Mouse (Mus musculus) ovary, adult 2 months (tissue): Measurements from ENCODE around the gene Sdk1. TPM values are rescaled to one million over a fixed set of nuclear protein-coding genes. Genes with fewer than 3 reads are reported as not detected.

ENCODE experiments used
- polyA plus RNA-seq: library from polyadenylated mRNA; depleted of rRNA; stranded (reverse); fragments of >200 nt; gene quantifications from 2 replicates; pipeline ENCODE4 v1.2.3, GENCODE M21; 2012; rRNA removed

Gene Sdk1
- polyA plus RNA-seq: 4.6 and 8.1 TPM in 2 replicates

GRCm38 (mm10) chr5:141240841-141241543 lies at the start of gene Sdk1:
Gene Sdk1 (plus strand): TSS chr5:141241490.

Other genes with a start within 250 kb of the Sdk1 start
- gene Card11, start 240.9 kb upstream of the Sdk1 start, polyA plus RNA-seq: 3.7 and 3.8 TPM in 2 replicates